Mouse (Mus musculus) testis, postnatal 10 days (tissue): ENCODE results near the gene Noa1.

Experiments
- DNase-seq: peaks from one replicate; pipeline ENCODE4 v3.0.0; 2021; ENCODE audit warnings: low spot score

Gene Noa1

DNA sequence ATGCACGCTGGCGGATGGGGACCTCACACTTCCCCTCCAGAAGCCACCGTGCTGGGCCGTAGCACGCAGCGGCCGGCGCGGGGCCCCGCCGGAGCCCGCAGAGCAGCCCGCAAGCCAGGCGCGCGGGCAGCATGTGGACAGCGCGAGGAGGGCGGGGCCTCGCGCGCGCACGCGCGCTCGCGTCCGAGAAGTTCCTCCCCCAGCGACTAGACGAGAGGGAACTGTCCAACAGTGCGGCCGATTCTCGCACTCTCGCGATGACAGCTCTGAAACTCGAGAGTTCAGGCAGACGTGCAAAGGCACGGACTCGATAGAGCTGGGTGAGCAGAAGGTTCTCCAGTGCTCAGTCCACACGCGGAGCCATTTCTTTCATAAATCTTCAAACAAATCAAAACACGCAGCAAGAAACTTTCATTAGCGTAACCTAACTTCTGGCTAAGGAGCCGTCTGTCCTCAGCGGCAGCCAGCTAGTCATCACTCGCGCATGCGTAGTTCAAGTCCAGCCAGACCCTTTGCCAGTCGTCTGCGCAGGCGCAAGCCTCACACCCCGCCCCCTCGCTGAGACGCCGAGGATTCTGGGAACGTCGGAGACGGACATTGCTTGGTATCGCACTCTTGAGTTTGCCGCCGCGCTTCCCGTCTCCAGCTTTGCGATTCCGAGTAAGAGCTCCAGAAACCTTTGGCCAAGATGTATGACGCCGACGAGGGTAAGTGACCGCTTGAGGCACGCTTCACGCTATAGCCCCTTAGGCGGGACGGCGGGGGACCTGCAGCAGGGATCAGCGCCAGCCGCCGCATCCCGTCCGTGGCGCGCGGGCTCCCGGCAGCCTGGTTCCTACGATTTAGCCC is at the start of gene Noa1, which contains the start of gene Polr2b:
Gene Noa1 (minus strand): TSS at position 161 of the 849 bp plus-strand sequence.
Gene Polr2b (plus strand): TSS at position 224 of the 849 bp plus-strand sequence.
- peak; percentile 99 for DNase-seq

DNA sequence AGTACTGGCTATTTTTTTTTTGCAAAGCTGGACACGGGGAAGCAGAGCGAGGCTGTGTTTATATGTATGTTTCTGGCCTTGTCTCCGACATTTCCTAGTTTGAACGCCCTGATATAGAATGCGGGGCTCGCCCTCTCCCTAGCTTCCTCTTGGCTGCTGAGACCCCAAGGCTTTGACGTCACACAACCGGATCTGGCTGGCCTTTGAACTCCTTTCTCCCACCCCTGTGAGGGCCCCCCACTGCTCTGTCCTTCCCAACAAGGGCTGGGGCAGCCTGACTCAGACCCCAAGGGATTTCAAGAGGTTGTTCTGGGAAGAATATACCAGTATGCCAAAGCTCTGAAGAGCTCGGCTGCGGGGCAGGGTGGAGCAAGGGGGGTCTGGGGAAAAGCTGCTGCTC is 48.5 kb upstream of the Noa1 start:
- DNase-seq: peak; percentile 65

DNA sequence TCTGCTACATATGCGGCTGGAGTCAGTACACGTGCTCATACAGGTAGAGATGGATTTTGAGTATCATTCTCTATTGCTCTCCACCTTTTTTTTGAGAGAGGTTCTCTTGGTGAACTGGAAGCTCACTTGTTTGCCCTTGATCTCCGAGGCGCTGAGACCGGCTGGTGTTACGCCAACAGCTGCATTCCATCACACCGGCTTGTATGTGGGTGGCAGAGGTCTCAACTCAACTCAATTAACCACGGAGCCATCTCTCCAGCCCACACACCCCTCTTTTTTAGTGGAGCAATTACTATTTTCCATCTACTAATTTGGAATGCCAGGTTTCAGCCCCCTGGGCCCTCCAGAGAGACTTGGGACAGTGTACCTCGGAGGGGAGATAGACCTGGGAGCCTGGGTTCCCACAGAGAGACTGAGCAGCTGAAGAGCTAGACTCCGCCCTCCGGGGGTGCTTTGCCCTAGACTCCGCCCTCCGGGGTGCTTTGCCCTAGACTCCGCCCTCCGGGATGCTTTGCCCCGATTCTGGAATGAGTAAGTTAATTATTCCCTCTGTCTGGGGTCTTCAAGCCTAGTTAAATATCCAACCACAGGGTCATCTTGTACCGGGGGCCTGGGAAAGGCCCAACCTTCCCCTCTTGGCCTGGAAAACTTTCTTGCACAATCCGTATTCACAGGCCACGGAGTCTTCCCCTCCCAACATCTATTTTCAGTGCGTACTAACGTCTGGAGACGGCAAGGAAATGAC is 47.7 kb upstream of the Noa1 start:
- DNase-seq: peak; percentile 79

DNA sequence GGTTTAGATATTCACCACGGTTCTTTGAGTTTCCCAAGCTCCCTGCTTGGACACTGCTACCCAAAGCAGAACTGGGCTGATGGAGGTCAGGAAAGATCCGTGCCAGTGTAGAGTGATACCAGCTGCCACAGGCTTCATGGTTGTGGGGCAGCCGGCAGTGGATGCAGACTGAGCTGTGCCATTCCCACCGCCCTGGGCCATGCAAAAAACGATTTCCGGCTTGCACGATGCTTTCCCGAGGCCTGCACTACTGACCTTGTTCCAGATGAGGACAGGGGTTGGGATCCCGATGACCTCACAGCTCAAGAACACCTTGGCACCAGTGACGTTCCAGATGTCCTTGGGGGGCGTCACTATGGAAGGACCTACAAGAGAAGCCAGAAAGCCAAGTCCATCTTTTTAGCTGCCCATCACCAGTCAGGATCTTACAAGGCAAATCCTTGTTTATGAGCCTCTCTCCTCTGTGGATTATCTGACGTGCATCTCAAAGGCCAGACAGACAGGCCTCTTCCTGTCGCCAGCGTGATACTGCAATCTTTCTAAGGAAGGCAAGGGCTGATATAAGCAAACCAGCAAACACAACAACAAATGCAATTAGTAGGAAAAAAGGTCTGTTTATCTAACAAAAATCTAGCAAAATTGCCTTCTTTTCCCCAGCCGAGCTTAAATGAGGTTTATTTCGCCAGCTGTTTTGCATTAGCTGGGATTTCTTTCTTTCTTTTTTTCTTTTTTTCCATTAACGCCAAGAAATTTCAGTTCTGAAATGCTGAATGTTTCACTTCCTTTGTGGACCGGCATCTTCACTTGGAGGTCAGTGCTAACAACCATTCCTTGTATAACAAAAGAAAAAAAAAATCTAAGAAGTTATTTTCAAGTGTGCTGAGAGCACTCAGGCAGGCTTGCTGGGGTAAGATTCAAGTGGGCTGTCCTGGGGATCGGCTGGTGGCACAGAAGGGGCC is 45.7 kb upstream of the Noa1 start:
- no peak for DNase-seq

DNA sequence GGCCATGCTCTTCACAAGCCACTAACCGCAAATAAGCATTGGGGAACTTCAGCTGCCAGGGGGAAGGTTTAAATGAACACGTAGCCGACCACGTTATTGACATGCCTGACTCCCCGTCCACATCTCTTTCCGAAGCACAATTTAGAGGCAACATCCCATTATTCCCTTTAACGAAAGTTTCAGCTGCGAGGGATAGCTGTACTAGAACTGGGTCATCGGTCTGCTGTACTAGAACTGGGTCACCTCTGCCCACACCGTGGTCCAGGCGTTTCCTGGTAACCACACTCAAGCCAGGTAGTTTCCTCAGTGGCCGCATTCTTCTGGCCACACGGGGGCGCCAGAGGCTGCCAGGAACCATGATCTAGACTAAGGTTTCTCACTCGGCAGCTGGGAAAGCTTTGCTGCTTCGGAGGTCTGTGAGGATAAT is 44.5 kb upstream of the Noa1 start:
- DNase-seq: peak; percentile 90

DNA sequence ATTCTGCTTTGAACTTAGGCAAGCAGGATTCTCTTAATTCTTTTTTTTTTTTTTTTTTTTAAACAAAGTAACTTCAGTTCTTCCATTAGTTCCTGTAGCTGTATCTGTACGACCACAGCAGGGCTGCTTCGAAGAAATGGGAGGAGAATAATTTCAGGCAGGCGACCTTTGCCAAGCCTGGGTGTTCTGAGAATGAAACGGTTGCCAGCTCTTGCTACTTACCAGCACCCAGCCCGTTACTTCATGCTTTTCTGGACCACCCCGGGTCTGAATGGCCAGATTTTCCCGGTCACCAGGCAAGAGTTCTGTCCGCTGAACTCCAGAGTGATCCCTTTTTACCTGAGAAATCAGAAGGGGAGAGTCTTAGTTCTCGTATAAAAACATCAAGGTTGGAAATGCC is 41.8 kb upstream of the Noa1 start:
- no peak for DNase-seq

DNA sequence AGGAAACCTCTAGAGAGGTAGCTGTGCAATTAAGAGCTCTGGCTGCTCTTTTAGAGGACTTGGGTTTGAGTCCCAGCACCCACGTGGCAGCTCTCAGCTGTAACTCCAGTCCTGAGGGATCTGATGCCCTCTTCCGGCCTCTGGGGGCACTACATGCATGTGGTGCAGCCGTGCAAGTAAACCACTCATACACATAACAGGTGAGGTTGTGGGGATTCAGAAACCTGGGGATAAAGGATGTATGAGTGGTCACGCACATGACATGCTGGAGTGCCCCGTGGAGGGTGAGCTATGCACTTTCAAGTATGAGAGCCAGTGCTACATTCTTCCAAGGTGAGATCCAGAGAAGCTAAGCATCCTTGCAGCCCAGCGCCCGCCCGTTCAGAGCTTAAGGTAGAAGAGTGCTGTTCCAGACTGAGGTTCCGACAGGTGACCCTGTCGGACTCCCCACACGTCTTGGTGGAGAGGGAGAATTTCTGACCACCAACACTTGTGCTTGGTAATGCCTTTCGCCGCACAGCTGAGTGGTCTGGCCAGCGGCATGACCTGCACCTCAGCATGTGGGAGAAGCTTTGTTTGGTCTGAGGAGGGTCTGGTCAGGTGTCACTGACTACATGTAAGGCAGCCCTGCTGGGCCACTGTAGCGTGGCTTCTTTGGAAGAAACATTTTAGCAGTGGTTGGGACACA is 40.2 kb upstream of the Noa1 start:
- DNase-seq: no peak

DNA sequence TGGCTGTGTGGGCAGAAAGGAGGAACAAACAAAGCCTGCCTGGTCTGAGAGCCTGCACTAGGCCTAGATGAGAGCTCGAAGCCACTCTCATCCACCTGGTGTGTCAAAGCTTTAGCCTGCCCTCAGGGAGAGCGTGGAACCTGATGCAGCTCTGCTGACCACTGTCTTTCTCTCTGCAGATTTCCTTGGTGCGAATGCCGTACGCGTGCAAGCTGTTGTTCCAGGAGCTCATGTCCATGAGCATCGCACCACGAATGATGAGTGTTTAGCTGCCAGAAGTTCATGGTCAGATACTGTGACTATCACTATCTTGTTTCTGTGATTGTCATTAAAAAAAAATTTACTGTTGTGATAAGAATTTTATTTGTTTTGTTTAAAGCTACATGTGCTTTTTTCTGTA is 39.0 kb upstream of the Noa1 start:
- DNase-seq: no peak

DNA sequence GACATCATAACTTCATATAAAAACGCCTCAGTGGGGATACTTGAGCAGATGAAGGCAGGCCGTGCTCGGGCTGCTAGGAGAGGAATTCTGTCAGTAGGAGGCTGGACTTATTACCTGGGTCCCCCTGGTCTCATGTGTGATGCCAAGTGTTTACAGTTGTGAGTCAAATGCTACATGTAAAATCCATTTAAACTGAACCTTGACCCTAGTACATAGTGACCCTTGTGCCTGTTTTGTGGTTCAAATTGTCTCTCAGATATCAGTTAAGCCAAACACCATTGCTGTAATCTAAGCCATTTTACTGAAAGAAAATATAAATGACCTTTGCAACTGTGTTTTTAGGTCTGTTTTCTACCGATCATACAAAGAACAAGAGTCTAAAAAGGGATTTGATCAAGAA is 30.1 kb upstream of the Noa1 start:
- no peak for DNase-seq

DNA sequence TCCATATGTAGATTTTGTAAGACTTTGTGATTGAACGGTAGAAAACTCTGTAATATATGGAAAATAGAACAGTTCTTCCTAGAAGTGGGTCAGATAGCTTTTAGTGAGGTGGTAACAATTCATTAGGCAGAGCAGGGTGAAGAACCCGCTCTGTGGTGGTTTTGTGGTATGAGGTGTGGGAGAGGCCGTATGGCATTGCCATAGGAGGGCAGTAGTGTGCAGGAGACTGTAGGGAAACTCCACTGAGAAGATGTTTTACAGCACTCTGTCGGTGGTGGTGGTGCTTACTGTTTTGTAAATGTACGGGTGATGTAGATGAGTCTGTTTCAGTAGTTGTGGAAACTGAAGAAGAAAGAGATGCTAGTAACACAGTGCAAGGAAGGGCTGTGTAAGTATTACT is 20.3 kb upstream of the Noa1 start:
- DNase-seq: no peak

DNA sequence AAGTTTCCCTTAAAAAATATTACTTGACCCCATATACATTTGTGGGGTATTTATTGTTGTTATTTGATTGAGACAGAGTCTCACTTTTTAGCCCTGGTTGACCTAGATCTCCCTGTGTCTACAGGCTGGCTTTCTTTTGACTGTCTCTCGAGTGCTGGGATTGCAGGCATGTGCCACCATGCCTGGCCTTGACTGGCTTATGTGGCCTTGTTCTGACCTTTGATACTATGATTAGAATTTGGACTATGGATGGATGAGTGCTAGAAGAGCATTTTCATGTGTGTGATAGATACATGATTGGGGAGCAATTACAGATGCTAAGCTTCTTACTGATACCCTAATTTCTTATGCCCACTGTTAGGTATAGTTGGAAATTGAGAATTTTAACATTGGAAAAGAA is 15.1 kb upstream of the Noa1 start:
- DNase-seq: no peak

DNA sequence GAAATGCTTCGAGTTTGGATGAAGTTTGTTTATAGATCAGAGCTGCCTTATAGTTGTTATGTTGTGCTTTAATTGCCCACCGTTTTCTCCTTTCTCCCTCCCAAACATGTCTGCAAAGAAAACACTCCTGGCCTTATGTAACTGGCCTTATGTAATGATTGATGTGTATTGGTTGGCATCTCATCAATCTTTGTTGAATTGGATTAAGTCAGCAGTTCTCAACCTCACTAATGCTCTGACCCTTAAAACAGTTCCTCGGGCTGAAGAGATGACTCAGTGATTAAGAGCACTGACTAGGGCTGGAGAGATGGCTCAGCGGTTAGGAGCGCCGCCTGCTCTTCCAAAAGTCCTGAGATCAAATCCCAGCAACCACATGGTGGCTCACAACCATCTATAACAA is 5.1 kb upstream of the Noa1 start:
- no peak for DNase-seq

DNA sequence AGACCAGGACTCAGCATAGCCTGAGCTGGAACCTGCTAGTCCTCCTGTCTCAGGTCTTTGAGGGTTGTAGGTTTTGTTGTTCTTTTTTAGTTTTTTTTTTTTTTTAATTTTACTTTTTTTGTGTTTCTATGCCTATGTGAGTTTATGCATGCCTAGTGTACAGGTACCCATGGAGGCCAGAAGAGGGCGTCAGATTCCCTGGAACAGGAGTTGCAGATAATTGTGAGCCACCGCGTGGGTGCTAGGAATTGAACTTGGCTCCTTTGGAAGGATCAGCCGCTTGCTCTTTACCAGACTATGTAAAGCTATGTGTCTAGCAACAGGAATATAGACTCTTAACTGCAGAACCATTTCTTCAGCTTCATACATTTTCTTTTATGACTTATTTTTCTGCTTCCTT is 4.3 kb upstream of the Noa1 start:
- DNase-seq: no peak

DNA sequence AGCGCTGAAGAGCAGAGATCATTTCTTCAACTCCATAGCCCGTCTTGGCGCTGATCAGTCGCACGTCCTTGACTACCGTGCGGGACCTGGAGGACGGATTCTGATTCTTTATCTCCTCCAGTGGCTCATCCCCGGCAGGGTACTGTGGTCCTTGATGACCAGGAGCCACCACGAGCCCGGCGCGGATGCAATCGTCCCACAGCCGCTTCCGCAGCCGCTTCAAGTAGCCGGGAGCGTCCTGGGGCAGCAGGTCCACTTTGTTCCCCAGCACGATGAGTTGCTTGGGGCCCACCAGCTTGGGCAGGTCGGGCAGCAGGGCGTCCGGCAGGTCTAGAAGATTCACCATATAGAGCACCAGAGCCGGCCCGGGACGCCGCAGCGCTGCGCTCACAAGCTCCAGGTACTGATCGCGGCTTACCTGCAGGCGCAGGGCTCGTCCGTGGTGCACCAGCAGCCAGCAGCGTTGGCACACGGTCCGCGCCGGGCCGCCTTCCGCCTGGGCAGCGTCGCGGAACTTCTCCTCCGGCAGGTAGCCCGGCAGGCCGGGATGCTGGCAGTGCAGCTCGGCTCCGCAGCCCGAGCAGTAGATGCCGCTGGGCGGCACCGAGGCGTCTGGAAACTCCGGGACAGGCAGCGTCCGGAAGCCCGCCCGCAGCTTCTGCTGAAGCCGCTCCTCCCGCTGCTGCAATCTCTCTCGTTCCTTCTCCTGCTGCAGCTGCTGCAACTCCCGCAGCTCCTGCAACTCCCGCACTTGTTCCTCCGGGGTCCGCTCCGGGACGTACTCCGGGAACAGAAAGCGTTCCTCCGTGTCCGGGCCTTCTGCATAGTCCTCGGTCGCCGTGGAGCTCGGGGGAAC is 605 bp downstream of the Noa1 start:
- DNase-seq: peak; percentile 54

DNA sequence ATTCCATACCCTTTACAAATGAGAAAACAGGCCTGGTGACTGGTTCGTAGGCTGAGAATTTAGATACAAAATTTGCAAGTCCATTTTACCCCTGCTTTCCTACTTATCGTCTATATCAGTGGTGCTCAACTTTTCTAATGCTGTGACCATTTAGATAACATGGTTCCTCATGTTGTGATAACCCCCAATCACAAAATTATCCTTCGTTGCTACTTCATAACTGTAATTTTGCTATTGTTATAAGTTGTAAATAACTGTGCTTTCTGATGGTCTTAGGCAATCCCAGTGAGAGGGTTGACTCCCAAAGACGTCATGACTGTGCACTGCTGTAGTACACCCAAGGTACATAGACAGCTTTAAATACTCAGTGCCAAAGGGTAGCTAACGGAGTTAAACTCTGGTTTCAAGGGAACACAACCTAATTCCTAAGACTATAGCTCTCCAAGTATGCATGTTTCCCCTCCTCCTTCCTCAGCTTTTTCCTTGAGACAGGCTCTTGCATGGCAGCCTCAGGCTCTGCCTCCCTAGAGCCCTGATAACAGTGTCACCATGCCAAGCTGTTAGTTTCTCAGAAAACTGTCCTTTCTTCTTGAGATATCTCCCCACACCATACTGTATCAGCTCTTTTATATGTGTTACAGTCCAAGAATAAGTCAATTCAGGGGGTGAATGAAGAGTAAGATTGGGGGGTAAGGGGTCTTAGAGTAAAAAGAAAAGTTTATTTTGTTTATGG is 1.9 kb downstream of the Noa1 start:
- no peak for DNase-seq

DNA sequence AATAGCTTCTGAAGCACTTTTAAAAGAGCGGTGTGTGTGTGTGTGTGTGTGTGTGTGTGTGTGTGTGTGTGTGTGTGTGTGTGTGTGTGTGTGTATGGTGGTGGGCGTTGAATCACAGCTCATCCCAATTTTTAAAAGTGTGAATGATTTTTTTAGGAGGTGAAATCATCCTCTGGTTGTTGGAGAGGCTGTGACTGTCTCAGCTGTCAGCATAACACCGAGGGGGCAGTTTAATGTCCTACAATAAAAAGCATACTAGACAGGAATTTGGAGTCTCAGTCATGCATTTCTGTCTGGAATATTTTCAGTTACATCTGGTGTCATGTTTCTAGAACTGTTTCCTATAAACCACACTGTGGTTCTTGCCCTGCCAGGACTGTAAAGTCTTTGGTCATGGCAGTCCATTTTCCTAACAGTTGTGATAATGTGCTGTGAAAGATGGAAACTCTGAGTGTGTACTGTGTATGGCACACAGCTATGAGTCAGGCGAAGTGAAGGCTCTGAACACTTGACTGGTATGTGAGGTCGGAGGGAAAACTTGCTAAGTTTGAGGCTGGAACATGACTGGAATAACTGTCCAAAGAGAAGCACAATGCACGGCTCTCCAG is 8.5 kb downstream of the Noa1 start:
- DNase-seq: no peak

DNA sequence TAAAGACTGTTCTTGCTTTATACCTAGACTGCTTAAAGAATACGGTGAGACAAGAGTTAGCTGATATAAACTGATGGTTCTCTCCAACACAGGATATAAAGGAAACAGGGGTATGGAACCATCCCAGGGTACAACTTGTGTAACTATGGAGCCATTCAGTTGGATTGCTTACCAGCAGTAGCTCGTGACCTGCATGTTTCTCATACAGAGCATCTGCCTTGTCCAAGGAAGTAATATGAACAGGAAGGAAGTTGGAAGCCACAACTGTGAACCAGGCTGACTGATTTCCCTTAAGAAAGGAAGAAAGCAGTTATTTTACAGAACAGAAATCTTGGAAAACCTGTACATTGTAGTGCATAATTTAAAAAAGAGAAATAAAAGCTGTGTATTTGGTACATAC is 10.4 kb downstream of the Noa1 start:
- DNase-seq: no peak

DNA sequence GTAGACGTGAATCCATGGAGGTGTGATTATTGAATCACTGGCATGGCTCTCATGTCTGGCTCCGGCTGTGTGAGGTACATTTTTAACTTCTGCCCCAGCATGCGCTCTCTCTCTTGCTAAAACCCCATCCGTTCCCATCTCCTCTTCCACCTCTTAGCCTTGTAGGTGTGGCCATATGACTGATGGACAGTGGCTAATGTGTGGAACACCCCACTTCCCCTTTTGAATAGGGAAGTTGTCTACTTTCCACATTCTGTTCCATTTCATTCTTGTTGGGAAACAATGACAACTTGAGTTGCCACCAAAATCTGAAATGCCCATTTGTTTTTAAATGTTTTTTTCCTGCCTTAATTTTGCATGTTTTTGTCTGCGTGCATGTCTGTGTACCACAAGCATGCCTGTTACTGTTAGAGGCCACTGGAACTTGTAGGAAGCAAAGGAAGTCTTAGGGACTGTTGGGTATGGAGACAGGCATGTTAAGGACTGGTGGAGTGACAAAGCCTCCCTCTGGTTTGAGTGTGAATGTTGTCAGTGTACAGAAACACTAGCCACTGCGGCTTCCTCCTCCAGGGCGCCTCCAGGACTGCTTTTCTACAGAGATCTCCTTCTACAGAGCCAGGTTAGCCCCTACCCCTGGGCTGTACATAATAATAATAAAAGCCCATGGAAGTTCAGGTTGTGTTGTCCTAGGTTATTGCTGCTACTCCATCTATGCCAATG is 16.9 kb downstream of the Noa1 start:
- no peak for DNase-seq

DNA sequence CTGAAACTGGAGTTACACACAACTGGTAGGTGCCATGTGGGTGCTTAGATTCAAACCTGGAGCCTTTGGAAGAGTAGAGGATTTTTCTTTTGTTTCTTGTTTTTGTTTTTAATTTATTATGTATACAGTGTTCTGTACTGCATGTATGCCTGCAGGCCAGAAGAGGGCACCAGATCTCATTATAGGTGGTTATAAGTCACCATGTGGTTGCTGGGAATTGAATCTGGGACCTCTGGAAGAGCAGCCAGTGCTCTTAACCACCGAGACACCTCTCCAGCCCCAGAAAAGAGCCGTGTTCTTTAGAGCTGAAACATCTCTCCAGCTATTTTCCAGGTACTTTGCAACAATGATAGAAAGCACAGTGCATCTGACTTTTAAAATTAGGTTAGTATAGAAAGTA is 19.3 kb downstream of the Noa1 start:
- DNase-seq: no peak
